Mouse (Mus musculus): ENCODE results near the gene Ndufs2.

DNA sequence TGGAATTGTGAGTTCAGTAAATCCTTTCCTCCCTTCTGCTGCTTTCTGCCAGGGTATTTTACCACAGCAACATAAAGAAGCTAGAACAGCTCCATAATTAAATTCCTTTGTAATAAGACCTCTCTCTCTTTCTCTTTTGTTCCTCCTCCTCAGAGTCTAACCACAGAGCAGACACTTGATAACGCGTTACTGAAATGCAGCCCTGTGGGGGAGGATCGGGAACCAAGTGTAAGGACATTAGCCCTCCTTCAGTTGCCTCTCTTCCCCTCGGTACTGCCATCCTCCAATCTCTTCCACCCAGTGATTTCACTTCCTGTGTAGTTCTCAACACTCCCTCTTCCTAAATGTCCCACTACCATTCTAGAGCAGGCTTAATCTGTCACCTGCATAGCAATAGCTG, 41.8 kb downstream of the Ndufs2 start:
- TF ChIP-seq MAX (IDR thresholded peaks at IDR 0.05), result no peak
- TF ChIP-seq CTCF (IDR thresholded peaks at IDR 0.05; ENCODE audit: control insufficient read depth, insufficient read depth, insufficient read length), result no peak
- no peak for TF ChIP-seq MYOD1 (IDR thresholded peaks at IDR 0.05; ENCODE audit: control insufficient read depth, insufficient read length, low read depth)
- TF ChIP-seq USF1 (IDR thresholded peaks at IDR 0.05; ENCODE audit: low read depth), result no peak

Measured in C2C12 (cell line).